ENCODE assay signal across 28 mouse cellular contexts in the genomic region with DNA sequence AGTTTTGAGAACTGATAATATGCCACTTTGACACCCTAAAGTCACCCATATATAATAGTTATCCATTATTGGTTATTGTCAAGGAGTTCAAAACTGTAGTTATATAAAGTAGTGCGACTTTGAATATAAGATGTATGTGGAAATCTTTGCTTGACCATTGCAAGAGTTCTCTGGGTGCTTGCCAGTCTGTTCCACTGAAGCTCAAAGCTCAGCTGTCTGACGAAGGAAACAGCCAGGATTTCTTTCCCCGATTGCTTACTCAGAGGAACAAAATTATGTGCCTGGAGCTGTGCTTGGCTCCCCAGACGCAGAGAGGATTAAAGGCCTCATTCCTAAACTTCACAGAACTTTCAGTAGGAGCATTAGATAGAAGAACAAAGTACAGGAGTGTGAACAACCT.
DNase-seq lines count a peak whose midpoint lies in the region; ATAC-seq and TF ChIP-seq lines count a peak whose summit lies in the region.
"Had no signal": no experiment of that assay in that cellular context is flagged by ENCODE, and none has a peak within 500 bp of the region (broad histone marks: within the 10 kb centered on the region; RNA-seq: fewer than 3 reads in every experiment).

No protein-coding gene starts in this region.

- no peaks in the 10 kb centered on the region for H3K36me3 ChIP-seq in lung, embryonic 14.5 days (ENCODE audit: insufficient read depth)
- H3K36me3 ChIP-seq: embryonic facial prominence, embryonic 10.5 days; embryonic facial prominence, embryonic 13.5 days; forebrain, embryonic 12.5 days; forebrain, embryonic 15.5 days; G1E; heart, embryonic 12.5 days; heart, embryonic 15.5 days; hindbrain, embryonic 10.5 days; hindbrain, embryonic 13.5 days had no signal

- no peak overlapping the region for H3K4me3 ChIP-seq in lung, embryonic 14.5 days (ENCODE audit: low read depth, low read length)
- H3K4me3 ChIP-seq: embryonic facial prominence, embryonic 10.5 days; embryonic facial prominence, embryonic 13.5 days; erythroblast, embryonic 14.5 days; forebrain, embryonic 12.5 days; forebrain, embryonic 15.5 days; heart, embryonic 12.5 days; heart, embryonic 15.5 days; hindbrain, embryonic 10.5 days; hindbrain, embryonic 13.5 days had no signal

- no peak for ATAC-seq in lung, embryonic 14.5 days (ENCODE audit: insufficient read depth)
- ATAC-seq: forebrain, embryonic 15.5 days; hindbrain, embryonic 16.5 days had no signal

- peak; percentile 6 for DNase-seq in adrenal gland, postnatal 14 days
- DNase-seq in adrenal gland, adult 18-20 months (ENCODE audit: low spot score in 2 of 2): no peak
- peak; percentile 71 for DNase-seq in lung, embryonic 14.5 days
- no peak for DNase-seq in lung, postnatal 36 days
- peak; percentile 7 for DNase-seq in lung, postnatal 10 days
- no peak for DNase-seq in lung, postnatal 25 days (ENCODE audit: low spot score)
- DNase-seq: adrenal gland, postnatal 25 days; B cell, adult 2 months; cerebellum, adult 11-12 months; cerebellum, adult 8-10 months; cerebellum, postnatal 36 days; embryo, embryonic 11 days; gastrocnemius, postnatal 25 days; heart, adult 18-20 months; heart, postnatal 10 days; heart, postnatal 36 days had no signal

- WGBS in lung, embryonic 14.5 days: 56% methylated on average over 4 of the region's 4 CpGs

- no peak for TF ChIP-seq CTCF in lung, embryonic 14.5 days (IDR thresholded peaks at IDR 0.05; ENCODE audit: low read depth)

- no peak overlapping the region for H3K4me2 ChIP-seq in lung, embryonic 14.5 days
- H3K4me2 ChIP-seq: embryonic facial prominence, embryonic 13.5 days; forebrain, embryonic 12.5 days; forebrain, embryonic 15.5 days; heart, embryonic 12.5 days; heart, embryonic 15.5 days; hindbrain, embryonic 13.5 days had no signal

- no peak overlapping the region for H3K27ac ChIP-seq in lung, embryonic 14.5 days (ENCODE audit: low read depth)
- H3K27ac ChIP-seq: embryonic facial prominence, embryonic 10.5 days; embryonic facial prominence, embryonic 13.5 days; forebrain, embryonic 12.5 days; heart, embryonic 15.5 days; hindbrain, embryonic 10.5 days; hindbrain, embryonic 13.5 days had no signal

- H3K27me3 ChIP-seq in lung, embryonic 14.5 days (ENCODE audit: insufficient read depth, low read length): no peaks in the 10 kb centered on the region
- H3K27me3 ChIP-seq: CH12.LX; embryonic facial prominence, embryonic 13.5 days; forebrain, embryonic 12.5 days; forebrain, embryonic 15.5 days; heart, embryonic 12.5 days; heart, embryonic 15.5 days; hindbrain, embryonic 13.5 days had no signal

- H3K9me3 ChIP-seq in lung, embryonic 14.5 days (ENCODE audit: low read depth, low read length): no peaks in the 10 kb centered on the region
- H3K9me3 ChIP-seq: embryonic facial prominence, embryonic 10.5 days; embryonic facial prominence, embryonic 13.5 days; forebrain, embryonic 12.5 days; forebrain, embryonic 15.5 days; heart, embryonic 12.5 days; heart, embryonic 15.5 days; hindbrain, embryonic 10.5 days; hindbrain, embryonic 13.5 days had no signal

- H3K4me1 ChIP-seq in lung, embryonic 14.5 days (ENCODE audit: insufficient read depth): no peaks in the 10 kb centered on the region
- H3K4me1 ChIP-seq: embryonic facial prominence, embryonic 10.5 days; embryonic facial prominence, embryonic 13.5 days; forebrain, embryonic 12.5 days; heart, embryonic 12.5 days; heart, embryonic 15.5 days; hindbrain, embryonic 10.5 days; hindbrain, embryonic 13.5 days had no signal

- no peak overlapping the region for H3K9ac ChIP-seq in lung, embryonic 14.5 days
- H3K9ac ChIP-seq: embryonic facial prominence, embryonic 13.5 days; forebrain, embryonic 12.5 days; forebrain, embryonic 15.5 days; heart, embryonic 12.5 days; heart, embryonic 15.5 days; hindbrain, embryonic 13.5 days had no signal

Comparison
In these comparisons a context has a peak if more than half of its experiments do, and no peak if none do; other contexts are left out.
1. DNase-seq: peak in adrenal gland, postnatal 14 days (single experiment), lung, embryonic 14.5 days (single experiment) and lung, postnatal 10 days (single experiment); none in adrenal gland, adult 18-20 months (0 of 2), lung, postnatal 36 days (single experiment) and lung, postnatal 25 days (single experiment).